23 mouse cellular contexts compared by ENCODE assay signal in genomic region chr13:104172498-104172897, GRCm38 (mm10). TPM values are rescaled to one million over a fixed set of nuclear protein-coding genes. Genes with fewer than 3 reads are reported as not detected.
"Had no signal": no experiment of that assay in that cellular context is flagged by ENCODE, and none has a peak within 500 bp of the region (broad histone marks: within the 10 kb centered on the region; RNA-seq: fewer than 3 reads in every experiment).

No protein-coding gene starts in this region.

- ATAC-seq: hindbrain, embryonic 16.5 days; inflammation-experienced regulatory T-cells, adult 6 months; intestine, embryonic 15.5 days had no signal

- H3K9ac ChIP-seq: heart, embryonic 13.5 days; heart, embryonic 15.5 days; hindbrain, embryonic 13.5 days; intestine, embryonic 15.5 days; limb, embryonic 12.5 days; liver, embryonic 14.5 days had no signal

- H3K9me3 ChIP-seq: heart, embryonic 13.5 days; heart, embryonic 15.5 days; intestine, embryonic 15.5 days; limb, embryonic 10.5 days; limb, embryonic 12.5 days had no signal

- DNase-seq: gastrocnemius, postnatal 14 days; gastrocnemius, postnatal 36 days; heart, adult 11 months; heart, adult 2 months; heart, postnatal 14 days; heart, postnatal 36 days; kidney, adult 18-20 months; kidney, adult 8-10 months; kidney, postnatal 10 days; kidney, postnatal 25 days; kidney, postnatal 4 days had no signal

- H3K4me2 ChIP-seq: heart, embryonic 11.5 days; heart, embryonic 13.5 days; heart, embryonic 15.5 days; hindbrain, embryonic 13.5 days; intestine, embryonic 15.5 days; limb, embryonic 12.5 days had no signal

- H3K4me3 ChIP-seq: heart, adult 2 months; heart, embryonic 13.5 days; heart, embryonic 15.5 days; hindbrain, embryonic 13.5 days; intestine, embryonic 15.5 days; layer of hippocampus, adult 2 months; left cerebral cortex, adult 2 months; limb, embryonic 10.5 days; limb, embryonic 12.5 days had no signal

- H3K27me3 ChIP-seq: heart, embryonic 13.5 days; heart, embryonic 15.5 days; hindbrain, embryonic 13.5 days; intestine, embryonic 15.5 days; limb, embryonic 12.5 days had no signal

- H3K27ac ChIP-seq: heart, adult 2 months; heart, embryonic 13.5 days; heart, embryonic 15.5 days; hindbrain, embryonic 13.5 days; intestine, embryonic 15.5 days; layer of hippocampus, adult 2 months; left cerebral cortex, adult 2 months; limb, embryonic 10.5 days; limb, embryonic 12.5 days; liver, embryonic 14.5 days had no signal

RNA-seq across cellular contexts. Expression of gene Cenpk, which starts 55.9 kb away (rescaled TPM):
- total RNA-seq: gastrocnemius, postnatal 36 days had no signal
- polyA plus RNA-seq: heart, adult 2 months had no signal
